Mouse (Mus musculus): ENCODE data around the gene Abca3.

The Abca3 gene

DNA sequence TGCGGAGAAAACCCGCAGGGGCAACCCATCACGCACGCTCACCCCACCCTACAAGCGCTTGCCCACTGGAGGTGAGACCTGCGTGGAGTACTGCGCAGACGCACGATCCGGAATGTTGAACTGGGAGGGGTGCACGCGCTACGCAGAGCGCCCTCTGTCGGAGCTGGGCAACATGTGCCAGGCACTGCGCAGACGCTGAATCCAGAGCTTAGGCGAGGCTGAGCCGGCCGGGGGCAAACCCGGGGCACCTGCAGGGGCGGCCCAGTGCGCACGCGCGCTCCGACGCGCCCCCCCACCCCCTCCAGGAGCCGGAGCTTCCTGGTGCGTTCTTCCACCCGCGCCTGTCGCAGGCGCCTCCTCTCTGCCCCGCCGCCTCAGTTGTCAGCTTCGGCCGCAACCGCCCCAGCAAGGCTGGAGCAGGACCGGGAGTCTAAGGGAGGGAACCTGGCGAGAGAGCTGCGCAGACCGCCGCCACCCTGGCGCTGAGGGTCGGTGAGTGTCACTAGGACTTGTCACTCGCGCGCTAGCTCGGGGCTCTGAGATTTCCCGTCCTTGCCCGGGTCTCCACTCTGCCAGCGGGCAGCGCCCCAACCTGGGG lies at the start of gene Abca3:
TSS of gene Abca3 (plus strand) at position 191 of the 598 bp plus-strand sequence.
- DNase-seq (ENCODE audit: low read depth, low spot score): peak; percentile 87

DNA sequence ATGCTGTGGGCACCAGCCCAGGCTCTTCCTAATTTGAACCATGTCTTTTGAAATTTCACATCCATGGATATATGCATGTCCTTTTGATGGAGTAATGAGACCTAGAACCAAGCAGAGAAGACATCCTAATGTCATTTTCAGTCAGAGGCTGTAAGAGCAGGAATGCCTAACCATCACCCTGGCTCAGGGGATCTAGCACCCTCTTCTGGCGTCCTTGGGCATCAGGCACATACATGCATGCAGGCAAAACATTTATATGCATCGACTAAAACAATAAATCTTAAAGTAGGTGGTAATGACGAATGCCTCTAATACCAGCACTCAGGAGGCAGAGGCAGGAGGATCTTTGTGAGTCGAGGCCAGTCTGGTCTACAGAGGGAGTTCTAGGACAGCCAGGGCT lies 44.2 kb upstream of the Abca3 start:
- DNase-seq (ENCODE audit: low read depth, low spot score): peak; percentile 6

DNA sequence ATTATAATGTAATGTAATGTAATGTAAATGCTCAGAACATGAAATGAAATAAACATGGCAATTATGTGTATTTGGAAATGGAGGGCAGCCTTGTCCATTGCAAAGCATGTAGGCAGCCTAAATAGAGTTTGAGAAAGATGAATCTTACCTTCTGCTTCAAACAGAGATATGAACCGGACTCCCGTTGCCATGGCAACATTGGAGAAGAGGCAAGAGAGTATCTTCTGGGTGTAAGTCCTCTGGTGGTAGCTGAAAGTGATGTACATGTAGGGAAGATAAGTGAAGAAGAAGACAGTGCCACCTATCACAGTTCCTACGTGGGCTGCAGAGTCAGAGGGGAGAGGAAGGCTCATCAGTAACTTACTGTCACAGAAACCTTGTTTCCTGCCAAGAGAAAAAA lies 30.9 kb upstream of the Abca3 start:
- DNase-seq (ENCODE audit: low read depth, low spot score): no peak

DNA sequence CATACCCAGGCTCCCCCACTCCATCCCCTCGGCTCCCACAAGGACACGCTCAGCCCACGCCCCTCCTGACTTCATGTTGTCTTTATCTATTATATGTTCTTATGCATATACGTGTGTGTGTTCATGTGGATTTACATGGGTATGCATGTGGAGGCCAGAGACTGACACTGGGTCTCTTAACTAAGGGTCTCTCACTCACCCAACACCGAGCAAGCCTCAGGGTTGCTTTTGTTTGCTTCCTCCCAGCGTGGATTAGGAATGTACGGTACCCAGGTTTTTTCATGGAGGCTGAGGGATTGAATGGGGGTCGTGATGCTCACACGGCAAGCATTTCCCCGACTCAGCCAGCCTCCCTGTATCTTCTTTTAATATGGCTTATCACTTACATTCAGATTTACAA lies 26.7 kb upstream of the Abca3 start:
- DNase-seq (ENCODE audit: low read depth, low spot score): no peak

DNA sequence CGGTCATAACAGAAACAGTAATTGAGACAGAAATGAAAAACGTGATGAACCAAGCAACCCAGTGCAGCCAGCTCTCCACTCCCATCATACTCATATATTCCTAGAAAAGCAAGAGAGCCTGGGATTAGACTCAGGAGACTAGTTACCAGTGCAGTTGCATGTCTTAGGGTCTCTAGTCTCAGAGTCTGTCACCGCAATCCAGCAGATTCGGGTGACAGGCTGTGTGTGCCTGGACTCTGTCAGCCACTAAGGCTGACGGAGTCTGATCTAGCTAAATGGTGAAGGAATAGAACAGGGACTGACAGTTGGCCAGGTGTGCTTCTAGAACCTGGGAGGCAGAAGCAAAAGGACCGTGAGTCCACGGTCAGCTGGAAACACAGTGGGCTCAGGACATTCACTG lies 24.1 kb upstream of the Abca3 start:
- no peak for DNase-seq (ENCODE audit: low read depth, low spot score)

DNA sequence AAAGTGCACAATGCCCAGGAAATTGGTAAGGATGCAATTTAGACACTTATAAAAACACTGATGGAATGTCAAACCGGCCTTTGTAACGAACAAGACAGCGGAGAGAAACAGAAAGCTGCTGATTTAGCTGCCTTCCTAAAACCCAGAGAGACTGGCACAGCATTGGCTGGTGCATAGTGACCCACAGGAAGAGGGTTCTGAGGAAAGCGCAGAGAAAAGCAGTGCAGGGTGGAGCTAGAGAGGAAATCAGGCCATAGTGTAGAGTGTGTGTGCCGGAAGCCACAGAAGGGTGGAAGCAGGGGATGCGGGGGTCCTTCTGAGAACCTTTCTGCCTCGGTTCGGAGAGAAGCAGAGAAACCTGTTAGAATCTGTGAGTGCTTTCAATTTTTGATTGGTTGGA lies 7.1 kb upstream of the Abca3 start:
- no peak for DNase-seq (ENCODE audit: low read depth, low spot score)

DNA sequence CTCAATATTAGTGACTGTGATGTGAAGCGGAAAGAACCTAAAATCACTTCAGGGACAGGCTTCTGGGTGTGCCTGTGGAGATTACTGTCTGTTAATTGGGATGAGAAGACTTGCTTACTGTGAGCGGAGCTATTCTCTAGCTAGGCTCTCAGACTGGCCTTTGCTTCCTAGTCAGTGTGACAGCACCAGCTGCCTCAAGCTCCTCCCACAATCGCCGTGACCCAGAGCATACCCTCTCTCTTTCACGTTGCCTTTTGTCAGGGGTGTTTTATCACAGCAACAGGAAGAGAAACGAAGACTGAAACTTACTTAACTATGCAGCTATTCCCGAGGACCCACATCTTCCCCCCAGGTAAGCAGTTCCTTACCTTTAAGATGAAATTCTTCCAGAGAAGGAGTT lies 4.9 kb upstream of the Abca3 start:
- no peak for DNase-seq (ENCODE audit: low read depth, low spot score)

DNA sequence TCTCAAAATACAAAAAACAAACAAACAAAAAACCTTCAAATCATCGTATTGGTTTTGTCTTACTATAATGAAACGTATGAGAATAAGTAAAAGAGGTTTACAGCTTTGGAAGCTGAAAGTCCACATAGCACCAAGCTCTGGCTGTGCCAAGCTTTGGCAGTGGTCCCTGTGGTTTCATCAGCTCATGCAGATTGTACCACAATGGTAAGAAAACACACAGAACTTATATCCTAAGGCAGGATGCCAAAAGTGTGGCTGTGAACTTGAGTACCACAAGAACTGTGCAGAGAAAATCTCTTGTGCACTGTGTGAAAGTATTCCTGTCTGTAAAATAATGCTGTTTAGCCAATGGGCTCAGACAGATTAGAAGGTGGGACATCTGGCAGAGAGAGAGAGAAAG lies 2.6 kb upstream of the Abca3 start:
- no peak for DNase-seq (ENCODE audit: low read depth, low spot score)

DNA sequence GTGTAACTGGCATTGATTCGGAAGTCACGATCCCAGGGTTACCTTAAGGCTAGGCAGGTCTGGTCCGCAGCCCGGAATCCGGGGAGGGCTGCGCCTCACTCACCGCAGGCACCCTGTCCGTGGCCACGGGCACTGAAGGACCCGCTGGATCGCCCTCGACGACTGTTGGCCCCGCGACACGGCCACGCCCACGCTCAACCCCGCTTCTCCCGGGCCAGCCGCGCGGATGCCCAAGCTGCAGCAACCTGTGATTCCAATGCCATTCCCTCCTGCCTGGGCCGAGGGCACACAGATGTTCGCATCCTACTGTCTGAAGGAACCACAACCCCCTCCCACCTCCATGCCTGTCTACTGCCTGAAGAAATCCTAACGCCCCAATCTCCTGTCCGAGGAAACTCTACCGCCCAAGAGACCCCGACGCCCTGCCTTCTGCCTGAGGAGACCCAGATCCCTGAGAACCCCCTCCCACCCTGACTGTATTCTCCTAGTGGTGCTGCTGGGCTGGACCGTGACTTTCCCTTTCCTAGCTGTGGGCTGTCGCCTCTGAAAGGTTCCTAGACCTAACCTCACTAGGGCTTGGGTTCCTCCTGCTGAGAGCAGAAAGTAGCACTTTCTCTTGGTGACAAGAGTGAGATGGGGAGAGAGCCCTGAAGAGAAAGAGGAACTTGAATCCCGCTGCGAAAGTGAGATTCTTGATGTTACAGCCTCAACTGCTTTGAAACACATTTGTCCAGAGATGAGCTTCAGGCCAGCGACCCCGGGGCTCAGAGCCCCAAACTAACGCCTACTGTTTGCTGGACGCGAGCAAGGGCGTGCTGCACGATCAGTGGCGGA lies 607 bp upstream of the Abca3 start, which contains the start of gene Abca17:
TSS of gene Abca17 (minus strand) at position 143 of the 834 bp plus-strand sequence.
- DNase-seq (ENCODE audit: low read depth, low spot score): peak; percentile 24

DNA sequence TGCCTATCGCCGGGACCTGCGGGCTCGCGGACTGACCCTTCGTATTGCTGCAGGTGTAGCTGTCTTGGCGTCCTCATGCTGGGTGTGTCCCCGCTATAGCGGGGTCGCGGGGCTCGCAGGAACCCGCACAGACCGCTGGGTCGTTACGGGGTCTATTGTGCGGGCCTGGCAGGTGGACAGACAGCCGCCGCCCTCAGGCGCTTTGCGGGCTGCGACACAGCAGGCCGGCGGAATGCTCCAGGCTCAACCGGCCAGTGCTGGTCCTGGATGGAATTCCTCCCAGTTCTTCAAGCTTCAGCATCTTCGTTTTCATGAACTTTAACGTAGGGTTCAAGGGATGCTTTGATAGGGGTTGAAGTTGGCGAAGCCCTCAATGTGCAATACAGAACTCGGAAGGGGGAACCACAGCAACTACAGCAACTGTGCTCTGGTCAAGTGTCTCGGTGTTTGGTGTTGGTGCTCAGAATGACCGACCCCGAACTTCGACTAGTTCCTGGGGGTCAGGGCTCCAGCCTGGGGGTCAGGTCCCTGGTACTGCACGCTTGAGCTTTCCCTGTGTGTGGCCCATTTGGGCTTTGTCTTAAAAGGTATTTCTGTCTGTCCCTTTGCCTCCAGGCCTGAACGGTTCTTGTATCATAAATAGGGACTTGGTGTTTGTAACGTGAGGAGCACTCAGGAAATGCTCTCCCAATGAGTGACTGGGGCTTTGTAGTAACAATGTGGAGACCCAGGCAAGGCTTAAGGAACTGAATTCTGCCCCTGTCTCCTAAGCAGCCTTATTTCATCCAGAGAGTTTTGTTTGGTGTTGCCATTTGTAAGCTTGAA lies 832 bp downstream of the Abca3 start:
- DNase-seq (ENCODE audit: low read depth, low spot score): peak; percentile 36

DNA sequence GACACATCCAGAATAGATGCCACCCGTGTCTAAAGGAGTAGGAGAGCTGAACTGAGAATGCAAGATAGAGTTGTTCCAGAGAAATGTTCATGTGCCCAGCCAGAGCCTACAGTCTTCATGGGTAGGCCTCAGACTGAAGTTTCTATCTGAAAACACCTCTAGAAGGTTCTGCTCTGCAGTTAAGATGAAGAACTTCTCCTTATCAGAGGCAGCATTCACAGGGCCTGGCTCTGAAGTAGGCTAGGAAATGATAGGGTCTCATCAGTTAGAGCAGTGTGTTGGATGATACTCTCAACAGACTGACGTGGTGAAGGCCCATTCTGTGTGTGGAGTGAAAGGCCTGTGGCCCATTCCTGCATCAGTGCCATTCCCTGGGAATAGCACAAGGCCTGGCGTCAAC lies 2.2 kb downstream of the Abca3 start:
- peak; percentile 29 for DNase-seq (ENCODE audit: low read depth, low spot score)

DNA sequence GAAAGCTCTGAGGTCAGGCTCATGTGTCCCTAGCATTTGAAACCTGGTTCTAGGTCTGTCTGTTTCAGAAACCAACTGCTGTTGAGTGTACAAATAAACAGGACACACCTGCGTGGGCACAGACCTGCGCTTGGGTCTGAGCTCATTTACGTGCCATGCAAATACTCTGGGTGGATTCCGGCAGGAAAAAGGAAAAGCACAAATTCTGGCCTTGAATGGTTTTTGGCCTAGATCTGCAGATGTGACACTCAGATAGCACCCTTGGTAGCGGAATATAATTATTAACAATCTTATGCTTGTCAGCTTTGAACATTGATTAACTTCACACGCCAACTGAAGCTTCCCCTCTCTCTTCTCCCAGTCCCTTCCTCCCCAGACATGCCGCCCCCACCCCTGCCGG lies 3.5 kb downstream of the Abca3 start:
- DNase-seq (ENCODE audit: low read depth, low spot score): no peak

DNA sequence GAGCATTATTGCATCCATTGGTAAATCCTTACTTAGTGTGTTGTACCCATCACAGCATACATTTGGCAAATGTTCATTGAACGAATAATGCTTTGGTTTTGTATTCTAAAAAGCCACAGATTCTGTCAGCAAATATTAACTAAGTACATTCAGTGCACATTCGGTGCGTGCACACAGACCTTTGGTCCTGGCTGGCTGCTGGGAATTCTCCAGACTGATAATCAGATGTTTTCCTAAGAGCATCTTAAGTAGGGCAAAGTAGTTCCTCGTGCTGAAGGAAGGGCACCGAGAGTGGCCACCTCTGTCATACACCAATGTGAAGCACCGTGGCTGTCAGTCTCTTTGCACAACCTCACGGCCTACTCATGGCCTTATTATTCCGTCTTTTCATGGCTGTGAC lies 7.3 kb downstream of the Abca3 start:
- no peak for DNase-seq (ENCODE audit: low read depth, low spot score)

DNA sequence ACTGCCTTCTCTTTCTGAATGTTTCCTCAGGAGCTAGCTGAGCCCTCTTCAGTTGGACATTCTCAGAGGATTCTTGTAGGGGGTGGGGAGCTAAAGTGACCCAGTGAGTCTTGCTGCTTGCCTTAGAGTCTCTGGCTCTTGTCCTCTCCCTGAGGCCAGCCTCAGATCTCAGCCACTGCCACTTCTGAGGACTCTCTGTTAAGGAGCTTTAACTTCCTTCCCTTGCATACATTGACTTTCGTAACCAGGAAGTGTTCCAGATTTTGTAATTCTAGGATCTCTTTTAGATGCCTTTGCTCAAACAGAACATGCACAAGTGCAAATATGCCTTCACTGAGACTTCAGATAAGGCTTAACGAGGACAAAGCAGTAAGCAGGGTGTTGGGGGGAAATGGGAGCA lies 8.2 kb downstream of the Abca3 start:
- DNase-seq (ENCODE audit: low read depth, low spot score): no peak

DNA sequence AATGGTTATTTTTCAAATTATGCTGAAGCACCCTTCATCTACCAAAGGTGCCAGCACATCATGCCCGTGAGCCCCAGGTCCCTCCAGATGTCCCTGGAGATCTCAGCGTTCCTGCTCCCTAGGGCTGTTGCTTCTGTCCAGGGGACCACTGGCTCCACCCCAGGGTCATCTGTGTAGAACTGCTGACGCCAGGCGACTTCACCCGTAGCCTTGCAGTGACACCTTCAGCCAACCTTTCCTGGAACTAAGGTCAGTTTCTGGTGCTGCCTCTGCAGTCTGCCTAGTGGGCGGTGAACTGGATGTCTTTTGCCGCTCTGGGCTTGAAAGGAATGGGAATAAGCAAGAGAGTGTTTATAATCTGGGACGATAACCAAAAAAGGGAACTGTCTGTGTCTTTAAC lies 9.1 kb downstream of the Abca3 start:
- DNase-seq (ENCODE audit: low read depth, low spot score): no peak

DNA sequence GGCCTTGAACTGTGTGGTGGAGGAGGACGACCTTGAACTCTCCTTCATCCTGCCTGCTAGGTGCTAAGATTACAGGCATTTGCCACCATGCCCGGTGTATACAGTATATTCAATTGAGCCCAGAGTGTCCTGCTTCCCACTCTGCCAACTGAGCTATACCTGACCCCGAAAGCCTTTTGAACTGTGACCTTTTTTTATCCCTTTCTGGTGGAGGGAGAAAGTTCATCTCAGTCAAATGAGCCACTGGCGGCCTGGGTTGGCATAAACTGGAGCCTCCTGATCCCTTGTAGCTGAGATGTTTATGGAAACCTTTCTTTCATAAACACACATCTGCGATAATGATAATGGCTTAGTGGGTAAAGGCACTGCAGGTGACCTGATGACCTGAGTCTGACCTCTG lies 9.5 kb downstream of the Abca3 start:
- DNase-seq (ENCODE audit: low read depth, low spot score): no peak

DNA sequence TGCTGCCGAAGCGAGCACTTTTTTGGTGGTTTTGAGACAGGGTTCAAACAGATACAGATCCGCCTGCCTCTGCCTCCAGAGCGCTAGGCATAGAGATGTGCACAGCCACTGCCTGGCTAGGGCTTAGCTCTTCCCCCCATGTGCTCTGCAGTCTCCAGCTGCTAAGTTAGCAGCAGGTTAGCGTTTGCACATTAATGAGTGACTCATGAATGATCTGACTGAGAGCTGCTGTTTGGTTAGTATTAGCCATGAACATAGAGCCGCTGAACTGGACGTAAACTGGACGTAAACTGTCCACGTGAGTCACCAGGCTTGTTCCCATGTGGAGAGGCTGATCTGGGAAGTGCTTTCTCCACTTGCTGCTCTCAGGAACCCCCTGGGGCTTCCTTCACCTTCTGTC lies 10.8 kb downstream of the Abca3 start:
- no peak for DNase-seq (ENCODE audit: low read depth, low spot score)

DNA sequence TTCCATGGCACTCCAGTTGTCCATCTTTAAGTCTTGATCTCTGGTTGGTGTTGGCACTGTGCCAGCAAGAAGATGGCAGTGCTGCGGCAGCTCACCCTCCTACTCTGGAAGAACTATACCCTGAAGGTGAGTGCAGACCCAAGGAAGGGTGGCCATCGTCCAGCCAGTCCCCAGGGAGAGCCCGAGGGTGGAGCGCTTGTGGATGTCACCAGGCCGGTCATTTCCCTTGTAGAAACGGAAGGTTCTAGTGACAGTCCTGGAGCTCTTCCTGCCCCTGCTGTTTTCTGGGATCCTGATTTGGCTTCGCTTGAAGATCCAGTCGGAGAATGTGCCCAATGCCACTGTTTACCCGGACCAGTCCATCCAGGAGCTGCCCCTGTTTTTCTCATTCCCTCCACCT lies 12.7 kb downstream of the Abca3 start:
- no peak for DNase-seq (ENCODE audit: low read depth, low spot score)

DNA sequence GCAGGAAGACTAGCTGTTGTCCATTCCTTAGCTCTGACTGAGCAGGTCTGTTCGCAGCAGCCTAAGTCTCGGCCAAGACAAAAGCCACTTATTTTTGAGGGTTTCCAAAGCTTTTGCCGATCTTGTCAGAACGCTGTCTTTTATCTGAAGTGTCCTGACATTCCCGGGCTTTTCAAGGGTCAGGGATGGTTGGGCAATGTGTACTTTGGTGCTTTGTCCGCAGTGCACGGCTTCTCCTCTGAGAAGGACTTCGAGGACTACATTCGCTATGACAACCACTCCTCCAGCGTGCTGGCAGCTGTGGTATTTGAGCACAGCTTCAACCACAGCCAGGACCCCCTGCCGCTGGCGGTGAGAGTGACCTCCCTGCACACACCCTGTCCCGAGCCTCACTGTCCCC lies 14.1 kb downstream of the Abca3 start:
- DNase-seq (ENCODE audit: low read depth, low spot score): no peak

DNA sequence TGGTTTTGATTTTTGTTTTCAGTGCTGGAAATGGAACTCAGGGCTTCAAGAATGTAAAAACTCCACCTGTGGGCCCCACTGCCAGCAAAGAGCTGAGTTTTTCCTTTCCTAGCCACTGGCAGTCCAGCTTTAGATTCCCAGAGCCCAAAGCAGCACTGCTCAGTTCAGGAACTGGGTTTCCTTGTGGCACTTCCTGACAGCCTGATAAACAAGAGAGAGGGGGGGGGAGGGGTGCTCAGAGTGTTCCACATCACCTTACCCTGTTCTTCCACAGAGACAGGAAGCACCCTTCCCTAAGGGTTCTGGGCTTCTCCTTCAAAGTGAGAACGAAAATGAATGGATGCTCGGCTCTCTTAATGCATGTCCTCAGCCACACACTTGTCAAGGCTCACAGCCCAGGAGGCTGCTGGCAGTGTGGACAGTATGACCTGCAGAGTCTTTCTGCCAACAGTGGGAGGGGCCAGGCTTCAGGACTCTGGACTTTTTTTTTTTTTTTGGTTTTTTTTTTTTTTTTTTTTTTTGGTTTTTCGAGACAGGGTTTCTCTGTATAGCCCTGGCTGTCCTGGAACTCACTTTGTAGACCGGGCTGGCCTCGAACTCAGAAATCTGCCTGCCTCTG lies 23.5 kb downstream of the Abca3 start:
- DNase-seq (ENCODE audit: low read depth, low spot score): no peak

DNA sequence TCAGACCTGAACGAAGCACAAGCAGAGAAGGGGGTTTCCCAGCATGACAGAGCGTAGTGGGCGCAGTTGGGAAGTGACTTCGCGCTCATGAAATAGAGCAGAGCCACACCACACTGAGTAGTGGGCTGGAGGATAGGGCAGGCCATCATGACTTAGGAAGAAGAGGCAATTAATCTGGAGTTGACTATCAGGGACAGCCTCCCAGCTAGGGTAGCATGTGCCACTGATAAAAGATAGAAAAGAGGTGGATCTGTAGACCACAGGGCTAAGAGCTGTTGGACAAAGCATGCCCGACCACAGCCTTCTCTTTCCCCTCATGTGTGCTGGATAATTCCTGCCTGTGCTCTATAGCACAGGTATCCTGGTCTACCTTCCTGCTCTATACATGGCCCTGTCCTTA lies 24.1 kb downstream of the Abca3 start:
- DNase-seq (ENCODE audit: low read depth, low spot score): no peak

DNA sequence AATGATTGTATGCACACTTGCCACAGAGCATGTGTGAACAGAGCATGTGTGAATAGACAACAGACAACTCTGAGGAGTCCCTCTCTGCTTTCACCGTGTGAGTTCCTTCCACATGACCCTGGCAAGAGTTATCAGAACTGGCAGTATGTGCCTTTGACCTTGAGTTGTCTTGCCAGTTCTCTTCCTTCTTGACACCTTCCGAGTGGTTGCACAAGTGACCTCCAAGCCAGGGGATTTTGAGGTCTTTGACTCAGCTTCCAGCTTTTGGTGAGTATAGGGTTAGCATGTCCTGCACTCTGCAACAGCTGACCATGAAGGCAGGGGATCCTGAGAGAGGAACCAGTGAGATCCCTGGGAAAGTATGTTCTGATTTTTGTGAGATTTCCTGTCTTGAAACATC lies 26.7 kb downstream of the Abca3 start:
- no peak for DNase-seq (ENCODE audit: low read depth, low spot score)
